Mouse (Mus musculus) hindbrain, embryonic 16.5 days (tissue): Measurements from ENCODE around the gene Itgb1bp1. TPM values are rescaled to one million over a fixed set of nuclear protein-coding genes. Genes with fewer than 3 reads are reported as not detected.

Source experiments
- ATAC-seq: fragments of 200-750 bp; cut with Nextera tagmentation; 2 replicates; pipeline ENCODE4 v1.8.0; 2017; ENCODE audit warnings: moderate TSS enrichment, moderate library complexity
- H3K27ac ChIP-seq: fragments of 300-500 bp; sonication (generic); 2 replicates; pipeline ENCODE4 v1.5.1; 2014; ENCODE audit warnings: low read depth, mild to moderate bottlenecking, control low read depth, low read length, moderate library complexity
- H3K27me3 ChIP-seq: fragments of 300-500 bp; sonication (generic); replicated peaks from 2 replicates; pipeline ENCODE4 v1.6.1; 2014; ENCODE audit warnings: low read length; ENCODE audit not compliant: control insufficient read depth, insufficient read depth
- H3K36me3 ChIP-seq: fragments of 300-500 bp; sonication (generic); 2 replicates; pipeline ENCODE4 v1.6.1; 2014; ENCODE audit warnings: mild to moderate bottlenecking, low read length, moderate library complexity, mixed read lengths; ENCODE audit not compliant: control insufficient read depth, insufficient read depth
- H3K4me1 ChIP-seq: fragments of 300-500 bp; sonication (generic); 2 replicates; pipeline ENCODE4 v1.6.1; 2014; ENCODE audit warnings: low read depth, low read length; ENCODE audit not compliant: control insufficient read depth, insufficient read depth
- H3K4me2 ChIP-seq: fragments of 300-500 bp; sonication (generic); 2 replicates; pipeline ENCODE4 v1.6.1; 2014; ENCODE audit warnings: mild to moderate bottlenecking, low read length, control low read depth, moderate library complexity
- H3K4me3 ChIP-seq: fragments of 300-500 bp; sonication (generic); 2 replicates; pipeline ENCODE4 v1.5.1; 2014; ENCODE audit warnings: mild to moderate bottlenecking, low read length, control low read depth, moderate library complexity
- H3K9ac ChIP-seq: fragments of 300-500 bp; sonication (generic); 2 replicates; pipeline ENCODE4 v1.6.1; 2014; ENCODE audit warnings: low read depth, mild to moderate bottlenecking, control low read depth, low read length, moderate library complexity
- H3K9me3 ChIP-seq: fragments of 300-500 bp; sonication (generic); 2 replicates; pipeline ENCODE4 v1.6.1; 2014; ENCODE audit warnings: mild to moderate bottlenecking, low read length, moderate library complexity; ENCODE audit not compliant: control insufficient read depth
- WGBS: fragments of 180-500 bp; shearing (Covaris S2); extraction: QIAGEN DNeasy Blood & Tissue Kit; methylation state at CpG from one replicate; pipeline ENCODE4 v1.1.7; 2014; 5-methylcytosine and 5-hydroxymethylcytosine counted together
- polyA plus RNA-seq: library from polyadenylated mRNA; unstranded; fragments of >200 nt; fragmentation: Nextera tagmentation; extraction: Ambion mirVana; gene quantifications from 2 replicates; pipeline ENCODE4 v1.2.1, GENCODE M21; 2015

Gene Itgb1bp1
- polyA plus RNA-seq, 1 experiment from 2014 or later = 37.0 TPM

DNA sequence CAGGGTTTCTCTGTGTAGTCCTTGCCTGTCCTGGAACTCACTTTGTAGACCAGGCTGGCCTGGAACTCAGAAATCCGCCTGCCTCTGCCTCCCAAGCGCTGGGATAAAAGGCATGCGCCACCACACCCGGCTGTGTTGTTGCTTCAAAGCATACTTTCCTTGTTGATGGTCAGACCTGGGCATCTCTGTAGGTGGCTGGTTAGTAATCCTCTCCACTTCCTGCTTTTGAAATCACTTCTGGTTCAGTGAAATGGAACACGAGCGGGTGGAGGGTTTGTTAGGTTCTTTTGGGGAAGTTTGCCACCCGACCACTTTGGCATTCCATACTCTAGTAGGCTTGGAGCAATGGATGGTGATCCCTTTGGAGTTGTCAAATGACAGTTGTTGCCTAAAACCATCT lies 52.4 kb downstream of the Itgb1bp1 start:
- WGBS = 91% methylated on average over 7 of the region's 7 CpGs
- ATAC-seq = no peak
- H3K36me3 ChIP-seq = peaks cover 19% of the 10 kb centered on the region

DNA sequence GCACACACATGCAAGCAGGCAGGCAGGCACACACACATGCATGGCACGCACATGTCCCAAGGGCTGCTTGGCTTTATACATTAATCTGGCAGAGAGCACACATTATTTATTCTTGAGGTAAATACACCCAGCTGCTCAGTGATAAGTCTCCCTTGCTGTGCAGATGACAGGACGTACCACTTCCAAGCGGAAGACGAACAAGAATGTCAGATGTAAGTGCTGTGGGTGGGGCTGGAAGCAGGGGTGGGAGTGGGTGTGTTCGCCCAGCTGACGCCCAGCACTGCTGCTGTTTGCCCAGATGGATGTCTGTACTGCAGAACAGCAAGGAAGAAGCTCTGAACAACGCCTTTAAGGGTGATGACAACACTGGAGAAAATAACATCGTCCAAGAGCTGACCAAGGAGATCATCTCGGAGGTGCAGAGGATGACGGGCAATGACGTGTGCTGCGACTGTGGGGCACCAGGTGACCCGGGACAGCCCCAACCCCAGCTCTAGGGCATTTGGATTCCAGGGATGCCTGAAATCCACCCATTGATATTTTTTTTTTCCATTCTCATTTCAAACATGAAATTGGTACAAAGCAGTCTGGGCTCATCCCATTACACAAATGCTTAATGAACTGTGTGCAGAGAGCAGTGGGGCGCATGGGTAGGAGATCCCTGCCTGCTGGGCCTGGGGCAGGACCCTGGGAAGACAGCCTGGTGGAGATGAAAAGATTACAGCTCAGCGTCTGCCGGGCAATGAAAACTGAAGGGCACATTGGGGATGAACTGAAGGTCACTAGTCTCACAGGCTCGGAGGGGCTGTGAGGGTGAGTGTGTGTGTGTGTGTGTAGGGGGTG lies 56.8 kb downstream of the Itgb1bp1 start:
- H3K9ac ChIP-seq = no peak overlapping the region
- H3K36me3 ChIP-seq = peaks cover 6% of the 10 kb centered on the region; the same call in 1 of the 2 replicates
- no peaks in the 10 kb centered on the region for H3K27me3 ChIP-seq
- WGBS = 62% methylated on average over 17 of the region's 17 CpGs
- H3K4me3 ChIP-seq = no peak overlapping the region
- H3K4me2 ChIP-seq = no peak overlapping the region
- peak; percentile 29; the same call in 1 of the 2 replicates for ATAC-seq
- H3K27ac ChIP-seq = no peak overlapping the region
- H3K9me3 ChIP-seq = no peaks in the 10 kb centered on the region
- peaks cover 11% of the 10 kb centered on the region for H3K4me1 ChIP-seq

More for the DNA sequence above, 52.4 kb downstream of the Itgb1bp1 start:
- Histone ChIP-seq H3K4me3 (no peak overlapping the region), H3K27me3 (no peaks in the 10 kb centered on the region), H3K27ac (no peak overlapping the region), H3K9me3 (no peaks in the 10 kb centered on the region), H3K9ac (no peak overlapping the region), H3K4me2 (no peak overlapping the region), H3K4me1 (no peaks in the 10 kb centered on the region)

DNA sequence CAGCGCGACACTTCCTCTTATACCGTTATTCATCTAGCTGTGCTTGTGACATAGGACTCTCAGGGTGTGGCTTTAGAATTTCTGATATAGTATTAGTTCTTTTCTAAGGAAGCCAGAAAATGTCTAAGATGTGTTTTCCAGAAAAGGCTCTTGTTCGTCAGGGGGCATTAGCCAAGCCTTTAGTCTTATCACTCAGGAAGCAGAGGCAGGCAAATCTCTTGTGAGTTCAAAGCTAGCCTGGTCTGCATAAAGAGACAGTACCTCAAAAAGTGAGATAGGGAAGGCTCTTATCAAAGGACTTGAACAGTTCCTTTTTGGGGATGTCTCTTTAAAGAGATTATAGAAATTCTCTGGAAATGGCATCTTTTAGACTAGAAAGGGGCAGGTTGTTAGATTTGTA lies 57.4 kb downstream of the Itgb1bp1 start:
- ATAC-seq = no peak
- Histone ChIP-seq H3K27me3 (no peaks in the 10 kb centered on the region), H3K4me1 (peaks cover 11% of the 10 kb centered on the region), H3K36me3 (peaks cover 6% of the 10 kb centered on the region; the same call in 1 of the 2 replicates), H3K4me3 (no peak overlapping the region), H3K9me3 (no peaks in the 10 kb centered on the region), H3K4me2 (no peak overlapping the region), H3K27ac (no peak overlapping the region), H3K9ac (no peak overlapping the region)
- WGBS = 97% methylated on average over 4 of the region's 4 CpGs

DNA sequence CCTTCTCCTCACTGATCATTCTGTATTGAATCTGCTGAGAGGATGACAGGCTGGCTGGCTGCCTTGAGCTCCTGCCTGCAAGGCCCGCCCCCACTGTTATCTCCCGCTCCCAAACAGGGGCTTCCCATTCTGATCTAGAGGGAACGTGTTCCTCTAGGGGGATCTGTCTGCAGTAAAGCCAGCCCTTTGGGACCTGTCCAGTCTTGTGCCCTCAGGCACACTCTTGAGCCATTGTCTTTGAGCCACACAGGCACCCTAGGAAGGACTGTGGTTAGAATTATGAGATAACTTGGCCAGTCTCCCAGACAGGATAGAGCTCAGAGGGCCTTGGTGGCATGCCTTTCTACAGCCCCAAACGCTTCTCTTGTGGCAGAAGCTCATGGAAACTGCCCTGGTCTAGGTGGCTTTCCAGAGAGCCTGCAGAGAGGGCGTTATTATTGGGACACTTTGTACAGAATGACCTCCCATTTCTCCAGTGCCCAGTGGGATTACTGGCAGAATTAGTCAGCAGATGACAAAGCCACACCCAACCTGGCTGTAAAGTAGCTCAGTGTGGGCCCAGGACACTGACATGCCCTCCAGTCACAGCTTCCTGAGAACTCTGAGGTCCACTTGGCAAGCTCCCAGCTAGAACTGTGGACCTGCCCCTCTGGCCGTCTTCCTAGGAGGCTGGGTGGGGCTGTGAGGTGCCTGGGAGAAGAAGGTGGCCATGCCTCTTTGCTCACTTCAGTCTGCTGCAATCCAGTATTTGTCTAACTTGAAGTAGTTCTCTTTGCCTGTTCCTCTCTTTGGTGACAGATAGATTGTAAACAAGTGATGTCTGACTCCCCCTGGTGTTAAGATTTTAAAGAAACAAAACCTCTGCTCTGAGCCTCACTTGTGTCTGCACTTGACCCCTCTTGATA lies 58.8 kb downstream of the Itgb1bp1 start:
- Histone ChIP-seq H3K9me3 (no peaks in the 10 kb centered on the region), H3K4me1 (peaks cover 11% of the 10 kb centered on the region), H3K27ac (peak overlapping the region; percentile 60), H3K9ac (no peak overlapping the region), H3K27me3 (no peaks in the 10 kb centered on the region), H3K36me3 (peaks cover 6% of the 10 kb centered on the region; the same call in 1 of the 2 replicates), H3K4me2 (no peak overlapping the region), H3K4me3 (no peak overlapping the region)
- WGBS = 50% methylated on average over 6 of the region's 6 CpGs
- ATAC-seq = peak; percentile 27; the same call in 1 of the 2 replicates

DNA sequence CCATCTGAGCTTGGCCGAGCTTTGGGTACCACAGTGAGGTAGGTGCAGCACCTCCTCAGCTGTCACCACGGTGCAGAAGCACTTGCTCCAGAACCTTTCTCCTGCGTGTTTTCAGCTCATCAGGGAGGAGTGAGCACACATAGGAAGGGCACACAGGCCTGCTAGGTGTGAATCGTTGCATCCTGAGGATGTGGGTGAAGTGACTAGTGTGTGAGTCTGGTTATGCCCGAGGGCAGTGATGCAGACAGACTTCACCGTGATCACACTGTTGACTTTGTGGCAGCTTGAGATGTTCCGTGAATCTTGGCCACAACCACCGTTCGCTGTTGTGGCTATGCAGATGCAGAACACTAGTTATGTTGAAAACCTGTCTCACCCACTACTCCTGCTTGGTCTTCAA lies 59.8 kb downstream of the Itgb1bp1 start:
- peaks cover 3% of the 10 kb centered on the region; the same call in 1 of the 2 replicates for H3K36me3 ChIP-seq
- no peak overlapping the region for H3K4me2 ChIP-seq
- no peak overlapping the region for H3K4me3 ChIP-seq
- WGBS = 90% methylated on average over 9 of the region's 9 CpGs
- H3K27ac ChIP-seq = no peak overlapping the region; the same call in 1 of the 2 replicates
- no peaks in the 10 kb centered on the region for H3K9me3 ChIP-seq
- no peak overlapping the region for H3K9ac ChIP-seq
- peak; percentile 15; the same call in 1 of the 2 replicates for ATAC-seq
- H3K4me1 ChIP-seq = peaks cover 11% of the 10 kb centered on the region
- no peaks in the 10 kb centered on the region for H3K27me3 ChIP-seq

DNA sequence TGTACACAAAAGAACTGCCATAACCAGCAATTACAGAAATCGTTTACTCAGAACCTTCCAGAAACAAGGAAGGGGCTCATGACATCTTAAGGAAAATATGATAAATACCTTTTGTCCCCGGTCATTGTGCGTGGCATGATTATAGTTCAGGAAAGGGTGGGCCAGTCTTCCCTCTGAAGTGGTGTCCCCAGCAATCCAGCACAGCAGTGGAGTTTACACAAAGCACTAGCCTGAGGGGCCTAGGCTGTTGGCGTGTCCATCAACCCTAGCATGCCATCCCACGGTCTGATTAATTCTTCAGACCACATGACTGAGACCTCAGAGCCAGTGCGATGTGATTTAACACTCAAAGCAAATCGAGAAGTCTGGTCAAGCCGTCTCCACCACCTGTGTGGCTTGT lies 60.7 kb downstream of the Itgb1bp1 start:
- H3K9ac ChIP-seq = no peak overlapping the region
- H3K4me2 ChIP-seq = no peak overlapping the region
- peaks cover 11% of the 10 kb centered on the region for H3K4me1 ChIP-seq
- no peak overlapping the region for H3K4me3 ChIP-seq
- ATAC-seq = 0 out of 2 replicates have a peak, but pooled peaks have one; percentile 15
- H3K9me3 ChIP-seq = no peaks in the 10 kb centered on the region
- H3K27ac ChIP-seq = no peak overlapping the region
- no peaks in the 10 kb centered on the region for H3K27me3 ChIP-seq
- WGBS = 64% methylated on average over 8 of the region's 8 CpGs
- H3K36me3 ChIP-seq = no peaks in the 10 kb centered on the region; the same call in 1 of the 2 replicates

DNA sequence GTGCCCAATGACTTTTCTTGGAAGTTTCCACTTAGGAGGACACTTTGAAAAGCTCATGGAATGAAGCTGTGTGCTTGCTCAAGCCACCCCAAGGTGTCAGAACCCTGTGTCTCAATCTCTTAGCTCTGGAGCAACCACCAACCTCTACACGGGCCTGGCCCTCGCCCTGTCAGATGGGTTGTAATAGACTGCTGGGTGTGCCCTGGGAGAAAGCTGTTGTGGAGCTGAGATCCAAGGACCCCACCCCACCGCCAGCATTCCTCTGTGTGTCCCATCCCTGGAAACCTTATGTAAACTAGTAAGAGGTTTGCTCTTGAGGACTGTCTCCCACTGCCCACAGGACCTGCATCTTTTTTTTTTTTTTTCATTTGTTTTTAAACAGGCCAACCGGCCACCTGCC lies 62.2 kb downstream of the Itgb1bp1 start:
- 91% methylated on average over 4 of the region's 4 CpGs for WGBS
- no peaks in the 10 kb centered on the region for H3K9me3 ChIP-seq
- no peak overlapping the region for H3K4me3 ChIP-seq
- no peak overlapping the region for H3K27ac ChIP-seq
- no peaks in the 10 kb centered on the region; the same call in 1 of the 2 replicates for H3K36me3 ChIP-seq
- no peak overlapping the region for H3K4me2 ChIP-seq
- ATAC-seq = no peak
- peaks cover 11% of the 10 kb centered on the region for H3K4me1 ChIP-seq
- no peak overlapping the region for H3K9ac ChIP-seq
- H3K27me3 ChIP-seq = no peaks in the 10 kb centered on the region

DNA sequence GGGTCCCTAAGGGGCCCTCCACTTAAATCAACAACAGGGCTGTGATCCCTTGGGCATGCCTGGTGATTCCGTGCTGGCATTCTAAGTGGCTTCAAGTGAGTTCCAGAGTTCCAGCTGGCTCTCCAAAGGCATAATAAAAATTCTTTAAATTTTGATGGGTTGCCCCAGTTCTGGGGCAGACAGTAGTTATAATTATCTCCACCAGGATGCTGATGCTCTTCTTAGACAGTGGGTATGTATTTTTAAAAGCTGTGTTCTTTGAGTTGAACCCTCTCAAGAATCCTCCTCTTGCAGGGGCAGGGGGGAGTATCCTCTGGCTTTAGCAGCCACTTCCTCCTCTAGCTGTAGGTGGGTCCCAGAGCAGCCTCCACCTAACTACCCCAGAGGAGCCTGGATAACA lies 65.5 kb downstream of the Itgb1bp1 start:
- Histone ChIP-seq H3K4me2 (no peak overlapping the region), H3K9me3 (no peaks in the 10 kb centered on the region), H3K4me3 (no peak overlapping the region), H3K36me3 (peaks cover 12% of the 10 kb centered on the region), H3K27me3 (no peaks in the 10 kb centered on the region), H3K27ac (no peak overlapping the region), H3K9ac (no peak overlapping the region), H3K4me1 (no peaks in the 10 kb centered on the region)
- ATAC-seq = no peak
- WGBS = 68% methylated on average over 1 of the region's 1 CpGs
